Mouse (Mus musculus): ENCODE data around the gene H1fx.
"Not testable (repeated sequence)": the region's sequence is repeated elsewhere in the genome, so short reads cannot be mapped to it uniquely, and the experiment has no call there.

The H1fx gene

DNA sequence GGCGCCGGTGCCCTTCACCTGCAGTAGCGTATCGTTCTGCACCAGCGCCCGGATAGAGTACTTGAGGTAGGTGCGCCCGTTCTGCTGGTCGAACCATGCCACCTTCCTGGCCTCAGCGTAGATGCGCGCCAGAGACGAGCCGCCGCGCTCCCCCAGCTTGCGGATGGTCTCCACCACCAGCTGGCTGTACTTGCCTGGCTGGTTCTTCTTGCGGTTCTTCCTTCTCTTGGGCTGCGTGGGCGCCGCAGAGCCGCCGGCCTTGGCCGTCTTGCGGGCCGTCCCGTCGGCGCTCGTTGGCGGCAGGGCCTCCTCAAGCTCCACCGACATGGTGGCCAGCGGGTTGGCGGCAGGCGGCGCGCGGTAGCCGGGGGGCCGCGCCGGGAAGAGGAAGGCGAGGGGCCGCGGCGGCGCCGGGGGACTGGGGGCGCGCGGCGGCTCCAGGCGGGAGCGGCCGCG, 379 bp downstream of the H1fx start:
- no peak for DNase-seq (ENCODE audit: low read depth, low spot score)

DNA sequence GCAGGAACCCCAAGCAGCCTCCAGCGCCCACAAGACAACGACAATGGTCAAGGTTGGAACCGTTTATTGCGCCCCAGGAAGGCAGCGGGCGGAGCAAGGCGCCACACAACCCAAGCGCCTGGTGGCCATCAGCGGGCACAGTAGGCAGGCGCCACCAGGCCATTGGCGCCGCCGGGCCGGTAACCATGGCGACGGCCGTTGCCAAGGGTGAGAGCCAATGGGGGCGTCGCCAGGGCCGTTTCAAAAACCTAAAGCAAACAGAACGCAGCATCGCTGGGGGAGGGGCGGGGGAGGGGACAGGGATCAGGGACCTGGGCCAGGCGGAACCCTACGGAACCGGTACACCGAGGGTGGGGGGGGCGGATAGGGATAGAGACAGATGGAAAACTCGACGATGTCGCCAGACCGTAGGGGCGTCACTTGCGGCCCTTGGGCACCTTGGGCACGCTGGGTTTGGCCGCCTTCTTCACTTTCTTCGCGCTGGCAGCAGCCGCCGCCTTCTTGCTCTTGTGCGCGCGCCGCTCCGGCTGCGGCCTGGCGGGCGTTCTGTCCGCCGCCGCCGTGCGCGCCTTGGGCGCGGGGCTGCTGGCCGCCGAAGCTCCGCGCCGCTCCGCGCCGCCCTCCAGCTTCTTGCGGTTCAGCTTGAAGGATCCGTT, 935 bp downstream of the H1fx start:
- no peak for DNase-seq (ENCODE audit: low read depth, low spot score)

DNA sequence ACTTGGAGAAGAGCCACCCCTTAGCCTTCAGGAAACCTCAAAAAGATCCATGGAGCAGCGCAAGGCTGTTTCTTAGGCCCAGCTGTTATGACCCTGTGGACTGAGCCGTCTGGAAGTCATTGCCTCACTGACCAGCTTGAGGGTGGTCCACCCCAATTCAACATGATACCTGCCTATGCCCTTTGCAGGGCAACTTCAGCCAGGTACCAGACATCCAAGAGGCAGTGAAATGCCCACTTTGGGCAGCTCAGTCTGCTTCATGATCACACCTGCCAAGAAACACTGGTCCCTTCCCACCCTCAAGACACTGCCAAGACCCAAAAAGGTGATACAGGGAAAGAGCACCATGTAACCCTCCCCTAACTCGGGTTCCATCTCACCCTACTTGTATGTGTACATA, 1.7 kb downstream of the H1fx start:
- no peak for DNase-seq (ENCODE audit: low read depth, low spot score)

DNA sequence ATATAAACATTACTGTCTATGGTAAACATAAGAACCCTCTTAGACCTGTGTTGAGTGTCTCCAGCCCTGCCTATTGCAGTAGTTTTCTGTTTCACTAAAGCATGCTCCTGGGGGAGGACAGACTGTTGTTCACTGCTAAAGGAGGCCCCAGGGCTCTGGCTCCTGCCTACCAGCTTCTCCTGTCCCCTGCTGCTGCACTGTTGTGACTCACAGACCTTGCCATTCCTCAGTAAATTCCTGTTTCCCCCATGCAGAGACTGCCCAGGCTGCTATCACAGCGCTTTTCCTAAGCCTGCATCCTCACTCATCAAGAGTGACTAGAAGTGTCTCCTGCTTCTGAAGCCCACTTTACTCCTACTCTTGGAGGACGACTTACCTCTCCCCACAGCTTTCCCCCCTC, 11.4 kb downstream of the H1fx start:
- DNase-seq (ENCODE audit: low read depth, low spot score) = no peak

DNA sequence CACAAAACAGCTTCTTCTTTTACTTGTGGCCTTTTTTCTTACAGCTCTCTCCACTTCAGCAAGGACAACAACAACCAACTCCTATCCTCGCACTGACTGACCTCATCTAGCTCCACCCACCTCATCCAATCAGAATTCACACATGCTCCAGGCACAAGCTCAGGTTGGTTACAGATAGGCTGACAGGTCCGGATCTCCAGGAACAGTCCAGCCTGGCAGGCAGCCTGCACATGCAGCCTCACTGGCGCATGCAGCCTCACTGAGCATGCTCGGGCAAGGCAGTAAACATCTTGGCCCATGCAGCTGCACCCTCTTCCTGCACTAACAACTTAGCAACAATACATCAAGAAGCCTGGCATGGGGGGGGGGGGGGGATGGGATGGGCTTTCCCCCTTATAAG, 19.0 kb downstream of the H1fx start:
- not testable (repeated sequence) for DNase-seq (ENCODE audit: low read depth, low spot score)

DNA sequence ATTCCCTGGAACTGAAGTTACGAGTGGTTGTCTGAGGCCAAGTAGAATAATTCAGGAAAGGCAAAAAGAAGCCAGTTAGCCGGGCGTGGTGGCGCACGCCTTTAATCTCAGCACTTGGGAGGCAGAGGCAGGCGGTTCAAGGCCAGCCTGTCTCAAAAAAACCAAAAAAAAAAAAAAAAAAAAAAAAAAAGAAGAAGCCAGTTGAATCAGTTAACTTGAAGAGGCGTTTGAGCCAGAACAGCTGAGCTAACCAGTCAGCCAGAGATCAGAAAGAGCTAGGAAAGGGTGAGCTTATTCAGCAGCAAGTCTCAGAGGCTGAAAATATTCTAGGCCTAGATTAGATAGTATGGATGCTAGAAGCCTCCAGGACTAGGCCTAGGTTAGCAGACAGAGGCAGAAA, 39.3 kb downstream of the H1fx start:
- no peak for DNase-seq (ENCODE audit: low read depth, low spot score)

DNA sequence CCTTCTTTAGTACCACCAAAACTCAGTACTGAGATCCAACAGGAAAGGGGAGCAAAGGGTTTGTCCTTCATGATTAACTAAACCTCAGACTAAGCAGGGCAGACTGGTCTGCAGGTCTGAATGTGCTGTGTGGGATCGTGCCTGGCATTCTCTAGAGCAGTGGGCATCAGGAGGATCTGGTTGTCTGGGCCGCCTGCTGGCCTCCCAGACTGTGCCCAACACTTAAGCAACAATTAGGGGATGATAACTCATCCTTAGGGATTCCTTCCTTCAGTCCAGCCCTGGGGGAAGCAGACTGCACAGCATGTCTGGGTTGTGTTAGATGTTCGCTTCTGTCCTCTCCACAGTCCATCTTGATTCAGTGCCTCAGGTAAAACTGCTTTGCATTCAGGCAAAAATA, 42.5 kb downstream of the H1fx start:
- DNase-seq (ENCODE audit: low read depth, low spot score) = no peak

DNA sequence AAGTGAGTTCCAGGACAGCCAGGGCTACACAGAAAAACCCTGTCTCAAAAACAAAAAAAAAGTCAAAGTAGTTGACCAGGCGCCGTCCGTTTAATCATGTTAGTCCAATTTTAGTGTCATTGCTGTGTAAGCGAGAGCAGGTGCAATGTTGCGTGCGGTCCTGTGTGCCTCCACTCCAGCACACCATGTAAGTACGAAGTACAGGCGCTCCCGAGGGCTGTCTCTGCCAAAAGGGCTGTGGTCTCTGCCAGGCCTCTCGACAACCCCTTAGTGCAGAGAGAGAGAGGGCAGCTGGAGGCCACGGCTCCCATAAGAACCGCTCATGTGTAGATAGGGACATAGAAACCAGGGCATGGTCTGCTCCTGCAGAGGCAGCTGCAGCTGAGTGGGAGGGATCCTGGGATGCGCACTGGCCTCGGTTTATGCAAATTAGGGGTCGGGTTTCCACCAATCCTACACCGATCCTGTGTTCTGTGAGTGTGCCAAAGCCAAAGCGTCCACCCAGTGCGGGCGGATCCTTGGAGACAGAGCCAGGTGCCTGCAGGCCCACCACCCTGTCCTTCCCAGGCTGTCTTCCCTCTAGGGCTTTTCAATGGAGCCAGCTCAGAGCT, 44.2 kb downstream of the H1fx start:
- DNase-seq (ENCODE audit: low read depth, low spot score) = no peak

DNA sequence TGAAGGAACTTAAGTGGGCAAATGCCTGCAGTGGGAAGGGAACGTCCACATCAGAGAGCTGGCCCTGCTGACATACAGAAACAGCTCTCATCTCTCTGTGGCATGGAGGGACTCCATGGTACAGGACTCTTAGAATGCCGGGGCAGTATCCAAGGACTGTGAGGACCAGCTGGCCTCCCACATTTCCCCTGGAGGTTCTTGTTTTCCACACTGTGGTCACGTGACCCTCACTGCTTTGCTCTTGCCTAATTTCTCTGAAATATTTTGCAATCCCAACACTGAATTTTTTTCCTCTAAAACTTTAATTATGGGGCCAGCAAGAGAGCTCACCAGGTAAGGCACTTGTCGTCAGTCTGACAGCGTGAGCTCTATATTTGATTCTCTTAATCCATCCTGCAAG, 46.4 kb downstream of the H1fx start:
- DNase-seq (ENCODE audit: low read depth, low spot score) = no peak

Measured in retina, adult 2 months (tissue).